ENCODE assay signal across 25 mouse cellular contexts in genomic region chr4:90672267-90672945, GRCm38 (mm10).
DNase-seq lines count a peak whose midpoint lies in the region; ATAC-seq lines count a peak whose summit lies in the region.
"Had no signal": no experiment of that assay in that cellular context is flagged by ENCODE, and none has a peak within 500 bp of the region (broad histone marks: within the 10 kb centered on the region; RNA-seq: fewer than 3 reads in every experiment).

No protein-coding gene starts in this region.

- H3K4me1 ChIP-seq in forebrain, embryonic 14.5 days (ENCODE audit: control insufficient read depth, insufficient read depth, low read length): no peaks in the 10 kb centered on the region
- no peaks in the 10 kb centered on the region for H3K4me1 ChIP-seq in forebrain, embryonic 10.5 days
- no peaks in the 10 kb centered on the region for H3K4me1 ChIP-seq in hindbrain, embryonic 15.5 days (replicated peaks)
- H3K4me1 ChIP-seq in hindbrain, embryonic 10.5 days (replicated peaks): no peaks in the 10 kb centered on the region
- H3K4me1 ChIP-seq in forebrain, embryonic 16.5 days (replicated peaks; ENCODE audit: control insufficient read depth, insufficient read depth, low read length): no peaks in the 10 kb centered on the region; the same call in 1 of the 2 replicates
- H3K4me1 ChIP-seq: embryonic facial prominence, embryonic 15.5 days; intestine, embryonic 15.5 days; midbrain, embryonic 12.5 days; stomach, embryonic 15.5 days had no signal

- no peaks in the 10 kb centered on the region for H3K27me3 ChIP-seq in forebrain, embryonic 14.5 days (replicated peaks; ENCODE audit: control insufficient read depth, insufficient read depth, low read length)
- H3K27me3 ChIP-seq in forebrain, embryonic 10.5 days (ENCODE audit: poor library complexity, severe bottlenecking): no peaks in the 10 kb centered on the region
- no peaks in the 10 kb centered on the region for H3K27me3 ChIP-seq in hindbrain, embryonic 15.5 days
- no peaks in the 10 kb centered on the region for H3K27me3 ChIP-seq in hindbrain, embryonic 10.5 days (ENCODE audit: insufficient read depth, poor library complexity, severe bottlenecking)
- no peaks in the 10 kb centered on the region for H3K27me3 ChIP-seq in forebrain, embryonic 16.5 days (replicated peaks; ENCODE audit: control insufficient read depth, insufficient read depth, low read length)
- H3K27me3 ChIP-seq: embryonic facial prominence, embryonic 15.5 days; intestine, embryonic 15.5 days; midbrain, embryonic 12.5 days; Patski; stomach, embryonic 15.5 days had no signal

- H3K4me3 ChIP-seq in forebrain, embryonic 14.5 days (ENCODE audit: low read depth, low read length): no peak overlapping the region
- no peak overlapping the region for H3K4me3 ChIP-seq in forebrain, embryonic 10.5 days
- no peak overlapping the region for H3K4me3 ChIP-seq in hindbrain, embryonic 15.5 days
- no peak overlapping the region for H3K4me3 ChIP-seq in hindbrain, embryonic 10.5 days
- H3K4me3 ChIP-seq in forebrain, embryonic 16.5 days (replicated peaks; ENCODE audit: low read length): no peak overlapping the region
- H3K4me3 ChIP-seq: embryonic facial prominence, embryonic 15.5 days; gastrocnemius, adult 2 months; intestine, embryonic 15.5 days; midbrain, embryonic 12.5 days; stomach, embryonic 15.5 days had no signal

- peak; percentile 58 for ATAC-seq in forebrain, embryonic 14.5 days
- peak; percentile 79 for ATAC-seq in hindbrain, embryonic 15.5 days (ENCODE audit: low FRiP score, low read depth)
- ATAC-seq in forebrain, embryonic 16.5 days: peak; percentile 94
- ATAC-seq: intestine, embryonic 15.5 days; Patski had no signal

- H3K9ac ChIP-seq in forebrain, embryonic 14.5 days (ENCODE audit: low read length): no peak overlapping the region
- no peak overlapping the region for H3K9ac ChIP-seq in hindbrain, embryonic 15.5 days
- no peak overlapping the region for H3K9ac ChIP-seq in forebrain, embryonic 16.5 days (replicated peaks; ENCODE audit: low read depth, low read length)
- H3K9ac ChIP-seq: embryonic facial prominence, embryonic 15.5 days; intestine, embryonic 15.5 days; midbrain, embryonic 12.5 days; stomach, embryonic 15.5 days had no signal

- no peaks in the 10 kb centered on the region for H3K36me3 ChIP-seq in forebrain, embryonic 14.5 days (ENCODE audit: control insufficient read depth, insufficient read depth, low read length)
- H3K36me3 ChIP-seq in forebrain, embryonic 10.5 days (replicated peaks): no peaks in the 10 kb centered on the region
- H3K36me3 ChIP-seq in hindbrain, embryonic 15.5 days: no peaks in the 10 kb centered on the region
- H3K36me3 ChIP-seq in hindbrain, embryonic 10.5 days: no peaks in the 10 kb centered on the region
- H3K36me3 ChIP-seq in forebrain, embryonic 16.5 days (ENCODE audit: control insufficient read depth, insufficient read depth): no peaks in the 10 kb centered on the region
- H3K36me3 ChIP-seq: embryonic facial prominence, embryonic 15.5 days; intestine, embryonic 15.5 days; midbrain, embryonic 12.5 days; stomach, embryonic 15.5 days had no signal

- H3K4me2 ChIP-seq in forebrain, embryonic 14.5 days (ENCODE audit: low read length): no peak overlapping the region
- H3K4me2 ChIP-seq in hindbrain, embryonic 15.5 days: no peak overlapping the region
- no peak overlapping the region for H3K4me2 ChIP-seq in forebrain, embryonic 16.5 days (ENCODE audit: low read length)
- H3K4me2 ChIP-seq: embryonic facial prominence, embryonic 15.5 days; intestine, embryonic 15.5 days; midbrain, embryonic 12.5 days; stomach, embryonic 15.5 days had no signal

- H3K27ac ChIP-seq in forebrain, embryonic 14.5 days (ENCODE audit: low read depth, low read length): no peak overlapping the region
- no peak overlapping the region for H3K27ac ChIP-seq in forebrain, embryonic 10.5 days
- H3K27ac ChIP-seq in hindbrain, embryonic 15.5 days (replicated peaks): no peak overlapping the region
- H3K27ac ChIP-seq in hindbrain, embryonic 10.5 days: no peak overlapping the region
- H3K27ac ChIP-seq in forebrain, embryonic 16.5 days (ENCODE audit: low read length): no peak overlapping the region
- H3K27ac ChIP-seq: embryonic facial prominence, embryonic 15.5 days; gastrocnemius, adult 2 months; intestine, embryonic 15.5 days; midbrain, embryonic 12.5 days; stomach, embryonic 15.5 days had no signal

- no peaks in the 10 kb centered on the region for H3K9me3 ChIP-seq in forebrain, embryonic 14.5 days (replicated peaks; ENCODE audit: control insufficient read depth, low read length)
- no peaks in the 10 kb centered on the region for H3K9me3 ChIP-seq in forebrain, embryonic 10.5 days
- no peaks in the 10 kb centered on the region for H3K9me3 ChIP-seq in hindbrain, embryonic 15.5 days
- H3K9me3 ChIP-seq in hindbrain, embryonic 10.5 days: no peaks in the 10 kb centered on the region
- H3K9me3 ChIP-seq in forebrain, embryonic 16.5 days (ENCODE audit: control insufficient read depth, low read length): no peaks in the 10 kb centered on the region
- H3K9me3 ChIP-seq: embryonic facial prominence, embryonic 15.5 days; intestine, embryonic 15.5 days; midbrain, embryonic 12.5 days; stomach, embryonic 15.5 days had no signal

- DNase-seq in forebrain, embryonic 14.5 days (ENCODE audit: low spot score): peak; percentile 69
- no peak for DNase-seq in forebrain, embryonic 10.5 days (ENCODE audit: extremely low spot score, low spot score)
- DNase-seq in hindbrain, embryonic 10.5 days (ENCODE audit: low spot score): no peak
- peak; percentile 10 for DNase-seq in Muller cell, postnatal 12 days (ENCODE audit: inconsistent ontology term)
- DNase-seq in cerebellum, adult 11 months: no peak
- no peak for DNase-seq in spleen, postnatal 10 days (ENCODE audit: low spot score in 2 of 2)
- DNase-seq: adrenal gland, postnatal 36 days; cerebellum, adult 18-20 months; cerebellum, postnatal 25 days; embryo, embryonic 11 days; gastrocnemius, adult 2 months; heart, postnatal 4 days; kidney, adult 8-10 months; kidney, postnatal 10 days; lung, postnatal 10 days; right cerebral cortex, postnatal 4 days; thymus, adult 18-20 months; thymus, postnatal 36 days had no signal

Comparison
In these comparisons a context has a peak if more than half of its experiments do, and no peak if none do; other contexts are left out.
1. DNase-seq: peak in forebrain, embryonic 14.5 days (single experiment) and Muller cell, postnatal 12 days (single experiment); none in forebrain, embryonic 10.5 days (single experiment), hindbrain, embryonic 10.5 days (single experiment), cerebellum, adult 11 months (single experiment) and spleen, postnatal 10 days (0 of 2).
2. Peak in every context shown above with its lines, with median percentiles within 50 percentile points of each other: ATAC-seq.